Mouse (Mus musculus) kidney, postnatal 25 days (tissue): ENCODE measurements around the gene Usp30.

Experiments
- DNase-seq, 2 experiments: peaks; one replicate each; pipeline ENCODE4 v3.0.0; 2021; ENCODE audit warnings: mixed read lengths in 2 of 2

The Usp30 gene

GRCm38 (mm10) chr5:114065161-114065560 is at the start of gene Usp30:
Usp30 (plus strand) TSS chr5:114065461.
- DNase-seq = no peak

- DNase-seq = peak in 1 of 2 experiments; percentile 17
Observed at GRCm38 (mm10) chr5:114024390-114024789, 40.9 kb upstream of the Usp30 start.

GRCm38 (mm10) chr5:114024885-114025284 is 40.4 kb upstream of the Usp30 start:
- peak in 1 of 2 experiments; percentile 43 for DNase-seq

- DNase-seq = peak in 1 of 2 experiments; percentile 57
Observed at GRCm38 (mm10) chr5:114027217-114027944, 37.9 kb upstream of the Usp30 start.

- DNase-seq = peak; percentile 89 to 95
Observed at GRCm38 (mm10) chr5:114028111-114028510, 37.1 kb upstream of the Usp30 start.

GRCm38 (mm10) chr5:114030652-114031051 is 34.6 kb upstream of the Usp30 start:
- no peak for DNase-seq

- DNase-seq = no peak
Observed at GRCm38 (mm10) chr5:114032161-114032763, 33.0 kb upstream of the Usp30 start.

GRCm38 (mm10) chr5:114034393-114034792 is 30.9 kb upstream of the Usp30 start:
- DNase-seq = peak in 1 of 2 experiments; percentile 61

- DNase-seq = peak; percentile 59 to 85
Observed at GRCm38 (mm10) chr5:114035111-114035510, 30.1 kb upstream of the Usp30 start.

GRCm38 (mm10) chr5:114040508-114040907 is 24.8 kb upstream of the Usp30 start:
- DNase-seq = no peak

- DNase-seq = no peak
Observed at GRCm38 (mm10) chr5:114040911-114041310, 24.4 kb upstream of the Usp30 start.

GRCm38 (mm10) chr5:114041327-114041930 is 23.8 kb upstream of the Usp30 start:
- peak; percentile 49 to 60 for DNase-seq

- DNase-seq = no peak
Observed at GRCm38 (mm10) chr5:114043800-114044199, 21.5 kb upstream of the Usp30 start.

GRCm38 (mm10) chr5:114045134-114045533 is 20.1 kb upstream of the Usp30 start:
- peak in 1 of 2 experiments; percentile 55 for DNase-seq

GRCm38 (mm10) chr5:114046151-114046550 is 19.1 kb upstream of the Usp30 start:
- DNase-seq = no peak

- DNase-seq = no peak
Observed at GRCm38 (mm10) chr5:114046604-114047003, 18.7 kb upstream of the Usp30 start.

GRCm38 (mm10) chr5:114047182-114047581 is 18.1 kb upstream of the Usp30 start:
- no peak for DNase-seq

- no peak for DNase-seq
Observed at GRCm38 (mm10) chr5:114048731-114049308, 16.4 kb upstream of the Usp30 start.

- peak; percentile 83 to 86 for DNase-seq
Observed at GRCm38 (mm10) chr5:114052246-114052761, 13.0 kb upstream of the Usp30 start.

- DNase-seq = no peak
Observed at GRCm38 (mm10) chr5:114057129-114057731, 8.0 kb upstream of the Usp30 start.

- DNase-seq = no peak
Observed at GRCm38 (mm10) chr5:114061675-114062074, 3.6 kb upstream of the Usp30 start.

- no peak for DNase-seq
Observed at GRCm38 (mm10) chr5:114063958-114064357, 1.3 kb upstream of the Usp30 start.

GRCm38 (mm10) chr5:114066601-114067000 is 1.3 kb downstream of the Usp30 start:
- no peak for DNase-seq
